Mouse (Mus musculus) fat pad, adult 2 months (tissue): ENCODE data around the gene Btc.

Experiments used
- DNase-seq: peaks from one replicate; pipeline ENCODE4 v3.0.0-alpha.2; 2011; ENCODE audit warnings: low read depth, low spot score; ENCODE audit errors: extremely low read depth

Btc gene

DNA sequence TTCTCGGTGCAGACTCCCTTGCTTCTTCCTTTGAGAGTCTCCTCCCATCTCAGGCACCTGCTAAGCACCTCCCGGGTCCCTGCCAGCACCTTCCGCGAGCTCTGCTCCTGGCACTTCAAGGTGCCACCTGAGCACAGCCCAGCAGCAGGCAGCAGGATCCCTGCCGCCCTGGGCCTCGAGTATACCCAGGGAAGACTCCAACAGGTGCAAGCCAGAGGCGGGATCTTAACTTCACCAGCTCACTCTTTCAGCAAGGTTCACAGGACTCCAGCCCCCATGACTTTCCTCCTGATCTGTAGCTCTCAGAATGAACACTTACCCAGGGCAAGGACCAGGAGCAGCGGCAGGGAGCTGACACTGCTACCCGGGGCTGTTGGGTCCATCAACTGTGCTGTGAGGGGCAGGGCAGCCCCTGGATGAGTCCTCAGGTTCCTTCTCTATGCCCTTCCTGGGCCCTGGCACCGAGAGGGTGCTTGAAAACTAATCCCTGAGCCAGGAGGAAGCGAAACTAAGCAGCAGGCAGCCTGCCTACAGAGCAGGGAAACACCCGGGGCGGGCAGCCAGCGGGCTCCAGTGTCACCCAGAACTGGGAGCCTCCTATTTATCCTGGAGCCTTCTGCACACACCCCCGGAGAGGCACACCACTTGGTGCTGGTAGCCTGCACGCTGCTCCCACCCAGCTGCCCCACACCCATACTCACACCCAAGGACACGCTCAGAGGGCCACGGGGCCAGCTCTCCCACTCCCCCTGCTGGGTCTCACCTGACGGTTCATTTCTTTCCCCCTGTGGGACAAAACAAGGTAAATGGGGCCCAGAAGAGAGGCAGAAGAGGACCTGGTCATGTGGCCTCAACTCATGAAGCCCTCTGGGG lies at the start of gene Btc:
Btc (minus strand) TSS at position 656 of the 873 bp plus-strand sequence.
- DNase-seq = no peak

GRCm38 (mm10) chr5:91444981-91445517 lies 42.3 kb upstream of the Btc start:
- DNase-seq = no peak

GRCm38 (mm10) chr5:91436563-91436962 lies 33.8 kb upstream of the Btc start:
- no peak for DNase-seq

- DNase-seq = no peak
Observed at GRCm38 (mm10) chr5:91434723-91435658, 32.2 kb upstream of the Btc start.

- DNase-seq = no peak
Observed at GRCm38 (mm10) chr5:91428547-91428946, 25.8 kb upstream of the Btc start.

DNA sequence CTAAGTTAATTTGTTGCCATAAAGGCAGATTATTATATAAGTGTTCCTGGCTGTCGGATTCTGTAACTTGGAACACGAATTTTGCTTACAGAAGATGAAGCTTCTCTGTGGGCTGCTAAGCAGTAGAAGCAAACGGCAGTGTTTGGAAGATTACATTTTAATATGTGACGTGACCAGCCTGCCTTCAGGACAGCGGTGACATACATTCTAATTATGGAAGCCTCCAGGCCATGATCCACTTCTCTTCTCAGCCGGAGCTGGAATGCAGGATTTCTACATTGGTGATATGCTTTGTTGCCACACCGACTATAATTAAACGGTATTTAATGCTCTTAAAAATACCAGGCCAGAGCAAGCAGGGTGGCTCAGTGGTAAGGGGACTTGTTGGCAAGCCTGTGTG lies 11.0 kb upstream of the Btc start:
- DNase-seq = no peak

DNA sequence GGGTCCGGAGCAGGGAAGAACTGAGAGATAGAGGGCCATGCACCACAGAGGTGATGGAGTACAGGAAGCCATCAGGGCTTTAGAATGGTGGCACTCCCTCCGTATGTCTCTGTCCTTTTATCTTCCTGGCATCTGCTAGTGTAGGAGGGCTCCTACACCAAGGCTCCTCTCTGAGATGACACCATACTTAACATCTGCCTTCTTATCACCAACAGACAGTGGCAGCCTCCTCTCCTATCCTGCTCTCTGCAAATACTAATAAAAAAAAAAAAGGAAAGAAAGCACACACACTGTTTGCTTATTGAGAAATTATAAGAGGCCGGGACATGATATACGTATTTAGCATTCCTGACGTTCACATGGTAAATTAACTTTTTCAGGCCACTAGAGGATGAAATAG lies 1.5 kb upstream of the Btc start:
- no peak for DNase-seq

DNA sequence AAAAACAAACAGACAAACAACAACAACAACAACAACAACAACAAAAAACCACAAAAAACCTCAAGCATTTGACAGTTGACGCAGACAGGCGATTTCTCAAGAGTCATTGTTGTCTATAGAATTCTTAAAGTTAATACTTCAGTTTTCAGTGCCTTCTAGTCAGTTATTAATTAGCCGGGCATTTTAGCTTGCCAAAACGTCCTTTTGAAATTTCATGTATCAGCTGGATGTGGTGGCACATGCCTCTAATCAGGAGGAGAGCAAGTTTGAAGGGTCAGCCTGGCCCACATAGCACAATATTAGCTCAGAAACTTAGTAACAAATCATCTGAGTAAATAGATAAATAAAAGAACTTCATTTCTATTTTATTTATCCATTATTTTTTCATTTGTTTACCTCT lies 487 bp upstream of the Btc start:
- no peak for DNase-seq

DNA sequence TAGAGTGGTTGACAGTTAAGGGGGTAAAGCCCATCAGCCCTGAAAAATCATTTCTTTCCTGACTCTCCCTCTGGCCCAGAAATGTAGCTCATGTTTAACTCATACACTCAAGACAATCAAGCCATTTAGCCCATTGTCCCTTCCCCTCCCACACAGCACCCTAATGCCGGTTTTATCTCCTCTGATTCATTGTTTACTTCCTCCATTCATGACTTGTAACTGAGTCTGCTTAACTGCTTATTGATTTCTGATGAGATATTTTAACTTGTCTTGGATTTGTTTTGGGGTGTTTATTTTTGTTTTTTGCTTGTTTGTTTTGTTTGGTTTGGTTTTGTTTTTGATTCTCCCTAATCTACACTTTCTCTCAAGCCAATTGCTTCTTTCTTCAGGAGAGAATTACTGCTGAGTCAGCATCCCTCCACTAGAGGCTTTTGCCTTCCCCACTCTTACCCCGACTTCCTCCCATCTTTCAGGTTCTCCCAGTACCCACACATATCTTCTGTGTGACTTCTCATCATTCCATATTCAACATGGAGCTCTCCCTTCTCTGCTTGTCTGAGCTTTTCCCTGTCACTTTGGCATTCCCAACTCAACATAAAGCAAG lies 2.2 kb downstream of the Btc start:
- DNase-seq = no peak

- no peak for DNase-seq
Observed at GRCm38 (mm10) chr5:91375467-91375866, 27.3 kb downstream of the Btc start.

- no peak for DNase-seq
Observed at GRCm38 (mm10) chr5:91368061-91368565, 34.7 kb downstream of the Btc start.

DNA sequence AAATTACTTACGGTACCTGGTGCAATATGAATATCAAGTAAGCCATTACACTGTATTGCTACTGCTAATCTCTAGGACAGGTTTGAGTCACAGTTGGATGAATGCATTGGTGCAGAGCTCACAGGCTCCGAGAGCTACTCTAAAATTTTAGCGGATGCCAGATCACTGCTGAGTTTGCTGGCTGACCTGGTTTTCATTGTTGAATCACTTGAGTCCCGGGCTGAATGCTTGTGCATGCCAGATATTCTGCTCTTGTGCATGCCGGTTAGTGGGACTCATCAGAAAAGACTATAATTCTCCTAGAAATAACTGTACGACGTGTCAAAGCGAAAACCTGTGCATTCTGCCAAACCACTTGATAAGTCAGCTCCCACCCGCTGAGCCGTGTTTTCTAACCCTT lies 35.9 kb downstream of the Btc start:
- no peak for DNase-seq

DNA sequence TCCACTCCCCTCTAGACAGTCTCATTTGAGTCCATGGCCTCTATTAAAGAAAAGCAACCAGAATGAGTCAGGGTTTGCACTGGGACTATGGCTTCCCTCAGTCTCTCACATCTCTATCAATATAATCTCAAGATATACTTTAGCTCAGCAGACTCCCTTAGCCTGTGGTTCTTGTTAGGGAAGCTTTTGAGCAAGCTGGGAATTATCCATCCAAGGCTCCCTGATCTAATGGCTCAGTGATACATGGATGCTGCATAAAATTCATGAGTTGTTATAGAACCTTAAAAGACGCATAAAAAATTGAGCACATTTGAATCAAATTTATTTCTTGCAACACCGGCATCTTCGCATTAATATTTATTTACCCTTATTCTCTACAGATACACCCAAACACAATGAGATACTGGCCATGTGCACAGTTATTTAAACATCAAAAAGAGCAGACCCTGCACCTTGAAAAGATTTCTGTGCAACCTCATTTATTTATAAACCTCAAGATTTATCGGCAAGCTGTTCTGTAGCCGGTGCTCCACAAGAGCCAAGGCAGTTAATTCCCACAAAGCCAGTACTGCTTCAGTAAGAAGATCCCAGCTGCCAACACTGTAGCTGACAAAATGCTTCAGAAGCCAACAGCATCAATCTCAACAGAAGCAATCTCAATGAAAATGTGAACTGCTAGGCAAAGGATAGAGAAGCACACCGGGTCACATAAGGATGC lies 39.4 kb downstream of the Btc start:
- no peak for DNase-seq

DNA sequence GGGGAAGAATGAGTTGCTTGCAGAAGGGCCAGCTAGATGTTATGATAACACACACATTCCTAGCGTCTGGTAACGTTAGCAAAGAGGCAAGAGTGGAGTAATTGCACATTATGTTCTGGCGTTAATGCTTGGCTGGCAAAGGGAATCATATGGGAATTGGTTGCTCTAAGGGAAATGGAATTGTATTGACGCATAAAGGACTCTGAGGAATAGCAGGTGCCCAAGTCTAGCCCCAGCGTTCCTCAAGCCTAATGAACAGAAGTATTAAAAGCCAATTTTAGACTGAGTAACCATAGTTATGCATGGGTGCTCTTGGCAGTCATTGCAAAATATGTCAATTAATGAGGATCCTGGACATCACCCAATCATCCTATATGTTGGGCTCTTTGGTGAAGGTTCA lies 50.1 kb downstream of the Btc start:
- DNase-seq = peak; percentile 23

GRCm38 (mm10) chr5:91345681-91346080 lies 57.1 kb downstream of the Btc start:
- DNase-seq = no peak

GRCm38 (mm10) chr5:91345064-91345463 lies 57.7 kb downstream of the Btc start:
- no peak for DNase-seq

DNA sequence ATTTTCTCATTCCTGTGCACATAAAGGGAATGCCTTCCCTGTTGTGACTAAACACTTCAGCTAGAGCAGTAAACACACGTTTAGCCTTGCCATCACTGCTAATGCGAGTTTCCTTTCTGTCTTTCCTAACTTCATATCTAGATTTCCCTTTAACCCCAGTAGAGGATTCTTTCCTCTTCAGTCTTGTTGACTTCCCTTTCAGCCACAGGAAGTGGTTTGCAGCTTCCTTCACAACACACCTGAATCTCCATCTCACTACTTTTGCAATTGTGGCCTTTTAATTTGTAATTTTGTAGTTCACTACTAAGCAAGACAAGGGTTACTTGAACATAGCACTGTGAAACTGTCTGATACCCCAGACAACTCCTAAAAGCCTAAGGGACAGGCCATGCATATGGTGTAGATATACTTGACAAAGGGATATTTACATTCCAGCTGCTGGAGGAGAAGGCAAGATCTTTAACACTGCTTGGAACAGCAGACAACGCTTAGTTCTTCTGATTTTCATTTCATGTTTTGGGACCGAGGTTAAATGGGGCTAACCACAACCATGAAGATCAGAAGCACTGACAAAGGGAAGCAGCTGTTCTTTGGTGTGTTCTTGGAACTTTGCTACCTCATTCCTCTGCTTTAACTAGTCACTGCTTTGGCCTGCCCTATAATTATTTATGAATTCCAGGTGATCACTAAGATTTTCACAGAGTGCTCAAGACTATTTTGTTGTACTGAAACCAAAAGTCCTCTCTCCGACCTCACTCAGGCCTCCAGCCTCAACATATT lies 60.6 kb downstream of the Btc start:
- DNase-seq = no peak

DNA sequence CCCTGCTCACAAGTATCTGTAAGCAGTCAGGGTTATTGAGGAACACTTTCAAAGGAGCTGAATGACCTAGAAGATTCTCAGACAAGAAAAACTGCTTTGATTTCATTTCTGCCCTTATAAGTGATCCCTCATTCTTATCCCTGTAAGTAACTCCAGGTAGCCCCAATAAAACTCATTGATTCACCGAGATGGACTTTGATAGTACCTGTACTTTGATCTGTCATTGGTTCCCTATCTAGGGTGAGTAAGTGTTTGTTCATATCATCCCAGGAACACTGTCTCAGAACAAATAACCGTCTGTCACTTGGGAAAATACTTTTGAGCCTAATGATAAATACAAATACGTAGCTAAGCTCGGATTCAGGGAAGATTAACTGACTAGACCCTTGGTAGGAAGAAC lies 68.6 kb downstream of the Btc start:
- DNase-seq = no peak

DNA sequence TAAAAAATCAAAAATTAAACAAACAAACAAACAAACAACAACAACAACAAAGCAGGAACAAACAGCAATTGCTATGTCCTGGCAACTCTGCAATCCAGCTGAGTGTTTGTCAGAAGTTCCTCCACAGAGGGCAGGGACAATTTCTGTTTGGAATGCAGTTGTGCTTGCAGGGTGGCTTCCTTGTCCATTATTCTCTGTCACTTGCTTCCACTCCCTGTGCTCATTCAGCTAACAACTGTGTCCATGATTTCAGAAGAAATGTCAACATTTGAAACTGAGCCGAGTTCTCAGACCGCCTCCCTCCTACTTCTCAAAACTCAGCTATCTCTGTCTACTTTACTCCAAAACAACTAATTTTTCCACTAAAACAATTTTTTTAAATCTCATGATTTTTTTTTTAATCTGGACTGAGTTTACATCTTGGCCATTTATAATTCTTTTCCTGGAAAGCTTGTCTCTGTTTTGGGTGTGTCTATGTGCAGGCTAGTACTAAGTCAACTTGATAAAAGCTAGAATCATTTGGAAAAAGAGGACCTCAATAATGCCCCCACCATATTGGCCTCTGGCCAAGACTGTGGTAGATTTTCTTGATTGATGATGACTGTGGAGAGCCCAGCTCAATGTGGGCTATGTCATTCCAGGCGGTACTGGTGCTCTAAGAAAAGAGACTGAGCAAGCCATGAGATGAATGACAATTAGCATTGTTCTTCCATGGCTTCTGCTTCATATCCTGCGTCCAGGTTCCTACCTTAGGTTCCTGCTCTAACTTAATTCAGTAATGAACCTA lies 70.5 kb downstream of the Btc start:
- DNase-seq = no peak
